Mouse (Mus musculus) midbrain, postnatal 0 days (tissue): ENCODE data around the gene Gm16451. TPM values are rescaled to one million over a fixed set of nuclear protein-coding genes. Genes with fewer than 3 reads are reported as not detected.
"Not testable (repeated sequence)": the region's sequence is repeated elsewhere in the genome, so short reads cannot be mapped to it uniquely, and the experiment has no call there.

Experiments used
- ATAC-seq: fragments of 200-750 bp; cut with Nextera tagmentation; 2 replicates; pipeline ENCODE4 v1.8.0; 2017; ENCODE audit warnings: moderate number of reproducible peaks, mild to moderate bottlenecking, moderate TSS enrichment, moderate library complexity; ENCODE audit not compliant: low FRiP score
- DNase-seq: peaks from one replicate; pipeline ENCODE4 v3.0.0-alpha.2; 2015; ENCODE audit warnings: low spot score
- H3K27ac ChIP-seq: fragments of 300-500 bp; sonication (generic); 2 replicates; pipeline ENCODE4 v1.5.1; 2014; ENCODE audit warnings: low read depth, mild to moderate bottlenecking, low read length, mixed read lengths
- H3K27me3 ChIP-seq: fragments of 300-500 bp; sonication (generic); 2 replicates; pipeline ENCODE4 v1.6.1; 2014; ENCODE audit warnings: low read length, control low read depth, mixed read lengths; ENCODE audit not compliant: insufficient read depth
- H3K36me3 ChIP-seq: fragments of 300-500 bp; sonication (generic); 2 replicates; pipeline ENCODE4 v1.6.1; 2014; ENCODE audit warnings: low read length, control low read depth, mixed read lengths; ENCODE audit not compliant: insufficient read depth
- H3K4me1 ChIP-seq: fragments of 300-500 bp; sonication (generic); 2 replicates; pipeline ENCODE4 v1.6.1; 2014; ENCODE audit warnings: mild to moderate bottlenecking, control low read depth, antibody characterized with exemption, low read length, mixed read lengths; ENCODE audit not compliant: insufficient read depth
- H3K4me2 ChIP-seq: fragments of 300-500 bp; sonication (generic); 2 replicates; pipeline ENCODE4 v1.6.1; 2014; ENCODE audit warnings: low read depth, mild to moderate bottlenecking, low read length, mixed read lengths; ENCODE audit not compliant: poor library complexity, severe bottlenecking
- H3K4me3 ChIP-seq: fragments of 300-500 bp; sonication (generic); 2 replicates; pipeline ENCODE4 v1.5.1; 2014; ENCODE audit warnings: low read depth, mild to moderate bottlenecking, low read length, moderate library complexity
- H3K9ac ChIP-seq: fragments of 300-500 bp; sonication (generic); replicated peaks from 2 replicates; pipeline ENCODE4 v1.6.1; 2014; ENCODE audit warnings: mild to moderate bottlenecking, low read length, moderate library complexity, mixed read lengths; ENCODE audit not compliant: poor library complexity, severe bottlenecking
- H3K9me3 ChIP-seq: fragments of 300-500 bp; sonication (generic); 2 replicates; pipeline ENCODE4 v1.6.1; 2016; ENCODE audit warnings: low read length, control low read depth
- WGBS: fragments of 180-500 bp; shearing (Covaris S2); extraction: QIAGEN DNeasy Blood & Tissue Kit; methylation state at CpG from one replicate; pipeline ENCODE4 v1.1.7; 2014; 5-methylcytosine and 5-hydroxymethylcytosine counted together
- polyA plus RNA-seq: library from polyadenylated mRNA; unstranded; fragments of >200 nt; fragmentation: Nextera tagmentation; extraction: Ambion mirVana; gene quantifications from 2 replicates; pipeline ENCODE4 v1.2.1, GENCODE M21; 2015
- total RNA-seq: library from RNA; depleted of rRNA; stranded (reverse); fragments of >200 nt; gene quantifications from 2 replicates; pipeline ENCODE4 v1.2.3, GENCODE M21; 2014; rRNA removed

Gene Gm16451
- total RNA-seq (not detected in 2 replicates), polyA plus RNA-seq (not detected in 2 replicates)

- H3K27ac ChIP-seq, H3K4me2 ChIP-seq, ATAC-seq, H3K9me3 ChIP-seq, H3K4me1 ChIP-seq, H3K36me3 ChIP-seq, H3K27me3 ChIP-seq, H3K9ac ChIP-seq, H3K4me3 ChIP-seq, DNase-seq: not testable (repeated sequence)
- no CpG with 5 or more reads among the region's 2 CpGs for WGBS
Observed at GRCm38 (mm10) chr7:22118145-22118544, at the start of gene Gm16451. Gene Gm16451 (minus strand): TSS chr7:22118245.

DNA sequence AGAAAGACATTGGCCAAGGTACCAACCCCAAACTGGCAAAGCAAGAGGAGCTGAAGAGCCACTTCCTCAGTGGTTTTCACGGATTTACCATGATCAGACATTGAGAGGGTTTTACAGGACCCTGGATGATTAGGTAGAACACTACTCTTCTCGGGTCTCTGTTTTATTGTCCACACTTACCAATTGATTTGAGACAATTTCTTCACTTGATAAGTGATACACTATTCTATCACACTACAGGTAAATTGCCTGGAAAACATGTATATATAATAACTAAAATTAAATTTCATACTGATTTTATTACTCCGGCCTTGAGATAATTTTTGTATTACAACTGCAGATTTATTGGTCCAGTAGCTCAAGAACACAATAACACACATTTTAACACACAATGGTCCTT lies 45.9 kb upstream of the Gm16451 start, which contains the start of gene Vmn1r142:
Gene Vmn1r142, minus strand, starts transcription at position 101 of the 400 bp plus-strand sequence.
- not testable (repeated sequence) for H3K36me3 ChIP-seq, DNase-seq, H3K9ac ChIP-seq, H3K9me3 ChIP-seq, ATAC-seq, H3K27ac ChIP-seq, H3K4me2 ChIP-seq, H3K4me1 ChIP-seq, H3K27me3 ChIP-seq, H3K4me3 ChIP-seq
- no CpG with 5 or more reads among the region's 3 CpGs for WGBS

DNA sequence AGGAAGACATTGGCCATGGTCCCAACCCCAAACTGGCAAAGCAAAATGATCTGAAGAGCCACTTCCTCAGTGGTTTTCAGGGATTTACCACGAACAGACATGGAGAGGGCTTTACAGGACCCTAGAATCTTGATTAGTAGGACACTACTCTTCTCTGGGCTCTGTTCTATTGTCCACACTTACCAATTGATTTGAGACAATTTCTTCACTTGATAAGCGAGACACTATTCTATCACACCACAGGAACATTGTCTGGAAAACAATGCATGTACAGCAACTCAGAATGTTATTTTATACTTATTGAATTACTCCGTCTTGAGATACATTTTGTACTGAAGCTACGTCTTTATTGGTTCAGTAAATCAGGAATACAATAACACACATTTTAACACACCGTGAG lies 16.6 kb upstream of the Gm16451 start, which contains the start of gene Gm10666:
Gene Gm10666, minus strand, starts transcription at position 101 of the 400 bp plus-strand sequence.
- H3K36me3 ChIP-seq, H3K27ac ChIP-seq, H3K4me3 ChIP-seq, H3K4me1 ChIP-seq, ATAC-seq, H3K9me3 ChIP-seq, H3K9ac ChIP-seq, H3K27me3 ChIP-seq, DNase-seq, H3K4me2 ChIP-seq: not testable (repeated sequence)
- no CpG with 5 or more reads among the region's 5 CpGs for WGBS

- H3K4me2 ChIP-seq, H3K27me3 ChIP-seq, H3K4me1 ChIP-seq, H3K9me3 ChIP-seq, H3K9ac ChIP-seq, H3K36me3 ChIP-seq, H3K4me3 ChIP-seq, DNase-seq, ATAC-seq, H3K27ac ChIP-seq: not testable (repeated sequence)
- WGBS = no CpG with 5 or more reads among the region's 7 CpGs
Observed at GRCm38 (mm10) chr7:22068757-22069156, 49.3 kb downstream of the Gm16451 start, which contains the start of gene Vmn1r139. Gene Vmn1r139 (plus strand): TSS chr7:22069057.

Other genes starting within 250 kb of the Gm16451 start
- not detected in 2 replicates for gene Gm5891, start 197.0 kb downstream of the Gm16451 start, total RNA-seq
- not detected in 2 replicates for gene Gm5891, start 197.0 kb downstream of the Gm16451 start, polyA plus RNA-seq
- not detected in 2 replicates for gene Vmn1r137, start 123.7 kb downstream of the Gm16451 start, total RNA-seq
- gene Vmn1r137, start 123.7 kb downstream of the Gm16451 start, polyA plus RNA-seq = not detected in 2 replicates
- gene Vmn1r138, start 89.3 kb downstream of the Gm16451 start, total RNA-seq = not detected in 2 replicates
- gene Vmn1r138, start 89.3 kb downstream of the Gm16451 start, polyA plus RNA-seq = not detected in 2 replicates
- gene Gm6176, start 61.9 kb downstream of the Gm16451 start, total RNA-seq = not detected in 2 replicates
- gene Gm6176, start 61.9 kb downstream of the Gm16451 start, polyA plus RNA-seq = not detected in 2 replicates
- not detected in 2 replicates for gene Vmn1r139, start 49.2 kb downstream of the Gm16451 start, total RNA-seq
- gene Vmn1r139, start 49.2 kb downstream of the Gm16451 start, polyA plus RNA-seq = not detected in 2 replicates
- not detected in 2 replicates for gene Gm10666, start 16.5 kb upstream of the Gm16451 start, total RNA-seq
- gene Gm10666, start 16.5 kb upstream of the Gm16451 start, polyA plus RNA-seq = not detected in 2 replicates
- gene Vmn1r142, start 45.8 kb upstream of the Gm16451 start, total RNA-seq = not detected in 2 replicates
- gene Vmn1r142, start 45.8 kb upstream of the Gm16451 start, polyA plus RNA-seq = not detected in 2 replicates
- not detected in 2 replicates for gene Vmn1r143, start 71.1 kb upstream of the Gm16451 start, total RNA-seq
- not detected in 2 replicates for gene Vmn1r143, start 71.1 kb upstream of the Gm16451 start, polyA plus RNA-seq
- gene Gm8653, start 83.0 kb upstream of the Gm16451 start, total RNA-seq = not detected in 2 replicates
- gene Gm8653, start 83.0 kb upstream of the Gm16451 start, polyA plus RNA-seq = not detected in 2 replicates
- not detected in 2 replicates for gene Gm8453, start 111.2 kb upstream of the Gm16451 start, total RNA-seq
- not detected in 2 replicates for gene Gm8453, start 111.2 kb upstream of the Gm16451 start, polyA plus RNA-seq
- not detected in 2 replicates for gene Gm4187, start 211.5 kb upstream of the Gm16451 start, total RNA-seq
- not detected in 2 replicates for gene Gm4187, start 211.5 kb upstream of the Gm16451 start, polyA plus RNA-seq